Comparison of ENCODE assay signal across 9 mouse cellular contexts in genomic region chr14:52314808-52315150, GRCm38 (mm10). TPM values are rescaled to one million over a fixed set of nuclear protein-coding genes. Genes with fewer than 3 reads are reported as not detected.
DNase-seq lines count a peak whose midpoint lies in the region; ATAC-seq lines count a peak whose summit lies in the region.
"Had no signal": no experiment of that assay in that cellular context is flagged by ENCODE, and none has a peak within 500 bp of the region (broad histone marks: within the 10 kb centered on the region; RNA-seq: fewer than 3 reads in every experiment).

No protein-coding gene starts in this region.

- DNase-seq in cerebellum, adult 11-12 months: peak; percentile 51
- DNase-seq in cerebellum, adult 11 months: no peak
- no peak for DNase-seq in lung, postnatal 10 days
- no peak for DNase-seq in layer of hippocampus, adult 11-12 months (ENCODE audit: low spot score)
- DNase-seq in left cerebral cortex, postnatal 4 days: no peak
- DNase-seq: gastrocnemius, postnatal 25 days had no signal

- no peaks in the 10 kb centered on the region for H3K27me3 ChIP-seq in lung, embryonic 16.5 days (ENCODE audit: control insufficient read depth, insufficient read depth, low read depth, low read length)
- H3K27me3 ChIP-seq in liver, embryonic 12.5 days (replicated peaks): peaks cover 62% of the 10 kb centered on the region
- no peaks in the 10 kb centered on the region for H3K27me3 ChIP-seq in stomach, embryonic 16.5 days (ENCODE audit: control insufficient read depth, insufficient read depth, low read length)

- H3K9me3 ChIP-seq in lung, embryonic 16.5 days (ENCODE audit: control insufficient read depth, low read length): no peaks in the 10 kb centered on the region
- H3K9me3 ChIP-seq in liver, embryonic 12.5 days (replicated peaks): no peaks in the 10 kb centered on the region
- no peaks in the 10 kb centered on the region for H3K9me3 ChIP-seq in stomach, embryonic 16.5 days (replicated peaks; ENCODE audit: control insufficient read depth, low read length)

- H3K9ac ChIP-seq in lung, embryonic 16.5 days (ENCODE audit: low read length): peak overlapping the region; percentile 72
- no peak overlapping the region for H3K9ac ChIP-seq in liver, embryonic 12.5 days
- H3K9ac ChIP-seq in stomach, embryonic 16.5 days (ENCODE audit: low read length): peak overlapping the region; percentile 95

- no peak overlapping the region; the same call in 1 of the 2 replicates for H3K27ac ChIP-seq in lung, embryonic 16.5 days (ENCODE audit: low read length)
- no peak overlapping the region for H3K27ac ChIP-seq in liver, embryonic 12.5 days
- H3K27ac ChIP-seq in stomach, embryonic 16.5 days (ENCODE audit: low read length): no peak overlapping the region

- peaks cover 33% of the 10 kb centered on the region for H3K36me3 ChIP-seq in lung, embryonic 16.5 days (ENCODE audit: control insufficient read depth, insufficient read depth, low read length)
- H3K36me3 ChIP-seq in liver, embryonic 12.5 days: peaks cover 30% of the 10 kb centered on the region
- H3K36me3 ChIP-seq in stomach, embryonic 16.5 days (ENCODE audit: control insufficient read depth, insufficient read depth, low read length): peaks cover 3% of the 10 kb centered on the region; the same call in 1 of the 2 replicates

- peak; percentile 19; the same call in 1 of the 2 replicates for ATAC-seq in lung, embryonic 16.5 days (ENCODE audit: low read depth)
- no peak for ATAC-seq in liver, embryonic 12.5 days
- ATAC-seq in stomach, embryonic 16.5 days (ENCODE audit: insufficient read depth, low FRiP score): no peak

- H3K4me1 ChIP-seq in lung, embryonic 16.5 days (replicated peaks; ENCODE audit: control insufficient read depth, insufficient read depth, low read length): peaks cover 28% of the 10 kb centered on the region
- peaks cover 20% of the 10 kb centered on the region for H3K4me1 ChIP-seq in liver, embryonic 12.5 days
- peaks cover 11% of the 10 kb centered on the region for H3K4me1 ChIP-seq in stomach, embryonic 16.5 days (ENCODE audit: control insufficient read depth, insufficient read depth, low read length)

- intact Hi-C loops in left cerebral cortex, postnatal 4 days (cut with DNase I): no loop called here

- WGBS in lung, embryonic 16.5 days: 44% methylated on average over 8 of the region's 8 CpGs
- WGBS in liver, embryonic 12.5 days (ENCODE audit: insufficient replicate concordance): 39% methylated on average over 8 of the region's 8 CpGs
- WGBS in stomach, embryonic 16.5 days: 47% methylated on average over 8 of the region's 8 CpGs

- peak overlapping the region; percentile 84 for H3K4me2 ChIP-seq in lung, embryonic 16.5 days (ENCODE audit: low read depth, low read length)
- H3K4me2 ChIP-seq in liver, embryonic 12.5 days: peak overlapping the region; percentile 74
- peak overlapping the region; percentile 89 for H3K4me2 ChIP-seq in stomach, embryonic 16.5 days (ENCODE audit: low read depth, low read length)

- H3K4me3 ChIP-seq in lung, embryonic 16.5 days (ENCODE audit: low read length): peak overlapping the region; percentile 59
- H3K4me3 ChIP-seq in liver, embryonic 12.5 days: 0 out of 2 replicates have a peak overlapping the region, but pooled peaks have one; percentile 61
- H3K4me3 ChIP-seq in stomach, embryonic 16.5 days (replicated peaks; ENCODE audit: low read length): peak overlapping the region; percentile 90

RNA-seq across cellular contexts. Expression of gene Mettl3, which starts 9.9 kb away (rescaled TPM):
- 42.3 and 46.1 TPM in 2 replicates for polyA plus RNA-seq in lung, embryonic 16.5 days (2015; fragmentation: Nextera tagmentation; extraction: Ambion mirVana)
- 26.8 and 28.6 TPM in 2 replicates for polyA plus RNA-seq in liver, embryonic 12.5 days (2016; fragmentation: Nextera tagmentation; extraction: Ambion mirVana)
- polyA plus RNA-seq in stomach, embryonic 16.5 days (2015; fragmentation: Nextera tagmentation; extraction: Ambion mirVana): 38.8 and 41.8 TPM in 2 replicates
- total RNA-seq in left cerebral cortex, postnatal 4 days (2021): 10 to 100 TPM; 39.2 to 47.4 TPM

RNA-seq across cellular contexts. Expression of gene Sall2, which starts 13.8 kb away (rescaled TPM):
- polyA plus RNA-seq in lung, embryonic 16.5 days (2015; fragmentation: Nextera tagmentation; extraction: Ambion mirVana): 14.0 and 16.7 TPM in 2 replicates
- 3.0 and 3.8 TPM in 2 replicates for polyA plus RNA-seq in liver, embryonic 12.5 days (2016; fragmentation: Nextera tagmentation; extraction: Ambion mirVana)
- 8.8 and 9.3 TPM in 2 replicates for polyA plus RNA-seq in stomach, embryonic 16.5 days (2015; fragmentation: Nextera tagmentation; extraction: Ambion mirVana)
- 10 to 100 TPM; 45.9 to 48.7 TPM for total RNA-seq in left cerebral cortex, postnatal 4 days (2021)

RNA-seq across cellular contexts. Expression of gene Rab2b, which starts 35.4 kb away (rescaled TPM):
- polyA plus RNA-seq in lung, embryonic 16.5 days (2015; fragmentation: Nextera tagmentation; extraction: Ambion mirVana): 17.9 and 18.6 TPM in 2 replicates
- 4.6 TPM in 2 replicates for polyA plus RNA-seq in liver, embryonic 12.5 days (2016; fragmentation: Nextera tagmentation; extraction: Ambion mirVana)
- 15.8 and 19.6 TPM in 2 replicates for polyA plus RNA-seq in stomach, embryonic 16.5 days (2015; fragmentation: Nextera tagmentation; extraction: Ambion mirVana)
- total RNA-seq in left cerebral cortex, postnatal 4 days (2021): 10 to 100 TPM; 38.3 to 40.8 TPM

RNA-seq across cellular contexts. Expression of gene Tox4, which starts 35.8 kb away (rescaled TPM):
- 37.7 and 43.4 TPM in 2 replicates for polyA plus RNA-seq in lung, embryonic 16.5 days (2015; fragmentation: Nextera tagmentation; extraction: Ambion mirVana)
- 26.5 and 26.7 TPM in 2 replicates for polyA plus RNA-seq in liver, embryonic 12.5 days (2016; fragmentation: Nextera tagmentation; extraction: Ambion mirVana)
- 36.2 and 39.7 TPM in 2 replicates for polyA plus RNA-seq in stomach, embryonic 16.5 days (2015; fragmentation: Nextera tagmentation; extraction: Ambion mirVana)
- total RNA-seq in left cerebral cortex, postnatal 4 days (2021): 10 to 100 TPM; 48.0 to 56.4 TPM

RNA-seq across cellular contexts. Expression of gene Olfr1513, which starts 41.4 kb away (rescaled TPM):
- not detected in 2 replicates for polyA plus RNA-seq in lung, embryonic 16.5 days (2015; fragmentation: Nextera tagmentation; extraction: Ambion mirVana)
- not detected in 2 replicates for polyA plus RNA-seq in liver, embryonic 12.5 days (2016; fragmentation: Nextera tagmentation; extraction: Ambion mirVana)
- polyA plus RNA-seq in stomach, embryonic 16.5 days (2015; fragmentation: Nextera tagmentation; extraction: Ambion mirVana): not detected in 2 replicates
- total RNA-seq in left cerebral cortex, postnatal 4 days (2021): not detected
- total RNA-seq: gastrocnemius, postnatal 25 days had no signal
